Mouse (Mus musculus) hindbrain, embryonic 12.5 days (tissue): ENCODE results near the gene Usp24. TPM values are rescaled to one million over a fixed set of nuclear protein-coding genes. Genes with fewer than 3 reads are reported as not detected.

Source experiments
- ATAC-seq: fragments of 200-750 bp; cut with Nextera tagmentation; 2 replicates; pipeline ENCODE4 v1.8.0; 2017; ENCODE audit warnings: moderate TSS enrichment; ENCODE audit not compliant: low FRiP score
- H3K27ac ChIP-seq: fragments of 300-500 bp; sonication (generic); 2 replicates; pipeline ENCODE4 v1.5.1; 2016; ENCODE audit warnings: mild to moderate bottlenecking
- H3K27me3 ChIP-seq: fragments of 300-500 bp; sonication (generic); 2 replicates; pipeline ENCODE4 v1.6.1; 2016; ENCODE audit warnings: mild to moderate bottlenecking
- H3K36me3 ChIP-seq: fragments of 300-500 bp; sonication (generic); 2 replicates; pipeline ENCODE4 v1.6.1; 2016; ENCODE audit warnings: mild to moderate bottlenecking
- H3K4me1 ChIP-seq: fragments of 300-500 bp; sonication (generic); 2 replicates; pipeline ENCODE4 v1.6.1; 2016
- H3K4me2 ChIP-seq: fragments of 300-500 bp; sonication (generic); replicated peaks from 2 replicates; pipeline ENCODE4 v1.6.1; 2016; ENCODE audit warnings: mild to moderate bottlenecking
- H3K4me3 ChIP-seq: fragments of 300-500 bp; sonication (generic); 2 replicates; pipeline ENCODE4 v1.5.1; 2016; ENCODE audit warnings: mild to moderate bottlenecking
- H3K9ac ChIP-seq: fragments of 300-500 bp; sonication (generic); 2 replicates; pipeline ENCODE4 v1.6.1; 2016; ENCODE audit warnings: mild to moderate bottlenecking, moderate library complexity
- H3K9me3 ChIP-seq: fragments of 300-500 bp; sonication (generic); replicated peaks from 2 replicates; pipeline ENCODE4 v1.6.1; 2016; ENCODE audit warnings: mild to moderate bottlenecking
- WGBS: fragments of 180-500 bp; shearing (Covaris S2); methylation state at CpG from one replicate; pipeline ENCODE4 v1.1.7; 2016; 5-methylcytosine and 5-hydroxymethylcytosine counted together
- polyA plus RNA-seq: library from polyadenylated mRNA; unstranded; fragments of >200 nt; fragmentation: Nextera tagmentation; extraction: Ambion mirVana; gene quantifications from 2 replicates; pipeline ENCODE4 v1.2.1, GENCODE M21; 2016

Usp24 gene
- 10.8 and 12.7 TPM in 2 replicates for polyA plus RNA-seq

GRCm38 (mm10) chr4:106315921-106316350 is at the start of gene Usp24:
Gene Usp24, plus strand, starts transcription at chr4:106316213.
- peak within 1 kb of the TSS; percentile 71 for H3K4me2 ChIP-seq
- H3K9ac ChIP-seq, result peak within 1 kb of the TSS; percentile 95
- ATAC-seq, result peak; percentile 91
- WGBS, result 1% methylated on average over 50 of the region's 60 CpGs
- H3K27ac ChIP-seq, result peak within 1 kb of the TSS; percentile 97
- H3K36me3 ChIP-seq, result no peaks in the 10 kb centered on the region
- no peaks in the 10 kb centered on the region for H3K27me3 ChIP-seq
- H3K4me3 ChIP-seq, result peak within 1 kb of the TSS; percentile 96
- no peaks in the 10 kb centered on the region for H3K9me3 ChIP-seq
- H3K4me1 ChIP-seq, result peaks cover 26% of the 10 kb centered on the region

GRCm38 (mm10) chr4:106276937-106277336 is 39.1 kb upstream of the Usp24 start:
- no peak overlapping the region for H3K27ac ChIP-seq
- ATAC-seq, result no peak
- H3K4me2 ChIP-seq, result no peak overlapping the region
- no peaks in the 10 kb centered on the region for H3K4me1 ChIP-seq
- H3K9me3 ChIP-seq, result no peaks in the 10 kb centered on the region
- H3K4me3 ChIP-seq, result no peak overlapping the region
- no peaks in the 10 kb centered on the region for H3K27me3 ChIP-seq
- no peak overlapping the region for H3K9ac ChIP-seq
- WGBS, result 67% methylated on average over 2 of the region's 2 CpGs
- H3K36me3 ChIP-seq, result no peaks in the 10 kb centered on the region

- H3K4me2 ChIP-seq, result no peak overlapping the region
- H3K36me3 ChIP-seq, result no peaks in the 10 kb centered on the region
- no peak overlapping the region for H3K9ac ChIP-seq
- 43% methylated on average over 4 of the region's 4 CpGs for whole genome bisulfite sequencing
- H3K27me3 ChIP-seq, result no peaks in the 10 kb centered on the region
- no peak overlapping the region for H3K27ac ChIP-seq
- no peaks in the 10 kb centered on the region for H3K9me3 ChIP-seq
- H3K4me3 ChIP-seq, result no peak overlapping the region
- H3K4me1 ChIP-seq, result no peaks in the 10 kb centered on the region
- ATAC-seq, result no peak
Measured at GRCm38 (mm10) chr4:106279177-106279576, 36.8 kb upstream of the Usp24 start.

- WGBS, result 89% methylated on average over 2 of the region's 2 CpGs
- ATAC-seq, result no peak
- no peaks in the 10 kb centered on the region for H3K9me3 ChIP-seq
- H3K4me3 ChIP-seq, result no peak overlapping the region
- no peak overlapping the region for H3K4me2 ChIP-seq
- no peak overlapping the region for H3K9ac ChIP-seq
- H3K27me3 ChIP-seq, result no peaks in the 10 kb centered on the region
- H3K36me3 ChIP-seq, result no peaks in the 10 kb centered on the region
- no peak overlapping the region for H3K27ac ChIP-seq
- no peaks in the 10 kb centered on the region for H3K4me1 ChIP-seq
Measured at GRCm38 (mm10) chr4:106281128-106281491, 34.9 kb upstream of the Usp24 start.

- Histone ChIP-seq H3K36me3 (no peaks in the 10 kb centered on the region), H3K9ac (no peak overlapping the region), H3K4me1 (no peaks in the 10 kb centered on the region), H3K4me3 (no peak overlapping the region), H3K4me2 (no peak overlapping the region), H3K27ac (no peak overlapping the region), H3K9me3 (no peaks in the 10 kb centered on the region), H3K27me3 (no peaks in the 10 kb centered on the region)
- 72% methylated on average over 8 of the region's 8 CpGs for WGBS
- no peak for ATAC-seq
Measured at GRCm38 (mm10) chr4:106281492-106282122, 34.4 kb upstream of the Usp24 start.

- no peaks in the 10 kb centered on the region for H3K9me3 ChIP-seq
- no peak overlapping the region for H3K4me2 ChIP-seq
- H3K27me3 ChIP-seq, result no peaks in the 10 kb centered on the region
- H3K9ac ChIP-seq, result no peak overlapping the region
- no peaks in the 10 kb centered on the region for H3K36me3 ChIP-seq
- H3K4me3 ChIP-seq, result no peak overlapping the region
- no peaks in the 10 kb centered on the region for H3K4me1 ChIP-seq
- no peak overlapping the region for H3K27ac ChIP-seq
- no peak for ATAC-seq
- WGBS, result 83% methylated on average over 3 of the region's 3 CpGs
Measured at GRCm38 (mm10) chr4:106282123-106282510, 33.9 kb upstream of the Usp24 start.

- no peak overlapping the region for H3K4me3 ChIP-seq
Measured at GRCm38 (mm10) chr4:106286958-106287743, 28.9 kb upstream of the Usp24 start.

GRCm38 (mm10) chr4:106290201-106290600 is 25.8 kb upstream of the Usp24 start:
- Histone ChIP-seq H3K4me2 (no peak overlapping the region), H3K9me3 (no peaks in the 10 kb centered on the region), H3K27me3 (no peaks in the 10 kb centered on the region), H3K9ac (no peak overlapping the region), H3K36me3 (no peaks in the 10 kb centered on the region), H3K4me1 (no peaks in the 10 kb centered on the region), H3K4me3 (no peak overlapping the region), H3K27ac (no peak overlapping the region)
- ATAC-seq, result no peak
- 91% methylated on average over 2 of the region's 2 CpGs for WGBS

More at GRCm38 (mm10) chr4:106286958-106287743, 28.9 kb upstream of the Usp24 start:
- no peak overlapping the region for H3K4me2 ChIP-seq
- no peaks in the 10 kb centered on the region for H3K4me1 ChIP-seq
- no peak overlapping the region for H3K27ac ChIP-seq
- H3K9me3 ChIP-seq, result no peaks in the 10 kb centered on the region
- WGBS, result 79% methylated on average over 4 of the region's 4 CpGs
- no peaks in the 10 kb centered on the region for H3K27me3 ChIP-seq
- no peak overlapping the region for H3K9ac ChIP-seq
- H3K36me3 ChIP-seq, result no peaks in the 10 kb centered on the region
- no peak for ATAC-seq

- ATAC-seq, result no peak
- Histone ChIP-seq H3K4me3 (no peak overlapping the region), H3K4me2 (no peak overlapping the region), H3K9me3 (no peaks in the 10 kb centered on the region), H3K9ac (no peak overlapping the region), H3K27me3 (no peaks in the 10 kb centered on the region), H3K4me1 (no peaks in the 10 kb centered on the region), H3K27ac (no peak overlapping the region), H3K36me3 (no peaks in the 10 kb centered on the region)
- 85% methylated on average over 4 of the region's 4 CpGs for WGBS
Measured at GRCm38 (mm10) chr4:106292823-106293222, 23.2 kb upstream of the Usp24 start.

GRCm38 (mm10) chr4:106293378-106294090 is 22.5 kb upstream of the Usp24 start:
- Histone ChIP-seq H3K9ac (no peak overlapping the region), H3K4me1 (no peaks in the 10 kb centered on the region), H3K27ac (no peak overlapping the region), H3K9me3 (no peaks in the 10 kb centered on the region), H3K36me3 (no peaks in the 10 kb centered on the region), H3K4me2 (no peak overlapping the region), H3K27me3 (no peaks in the 10 kb centered on the region), H3K4me3 (no peak overlapping the region)
- WGBS, result 86% methylated on average over 6 of the region's 6 CpGs
- no peak for ATAC-seq

- Histone ChIP-seq H3K9ac (no peak overlapping the region), H3K27ac (no peak overlapping the region), H3K9me3 (no peaks in the 10 kb centered on the region), H3K4me2 (no peak overlapping the region), H3K4me1 (no peaks in the 10 kb centered on the region), H3K27me3 (no peaks in the 10 kb centered on the region), H3K36me3 (no peaks in the 10 kb centered on the region), H3K4me3 (no peak overlapping the region)
- no peak for ATAC-seq
- WGBS, result 66% methylated on average over 4 of the region's 4 CpGs
Measured at GRCm38 (mm10) chr4:106295696-106296095, 20.3 kb upstream of the Usp24 start.

- H3K27ac ChIP-seq, result no peak overlapping the region
- 88% methylated on average over 7 of the region's 7 CpGs for WGBS
- H3K4me2 ChIP-seq, result no peak overlapping the region
- ATAC-seq, result no peak
- no peaks in the 10 kb centered on the region for H3K27me3 ChIP-seq
- no peak overlapping the region for H3K4me3 ChIP-seq
- H3K9ac ChIP-seq, result no peak overlapping the region
- H3K36me3 ChIP-seq, result no peaks in the 10 kb centered on the region
- H3K9me3 ChIP-seq, result no peaks in the 10 kb centered on the region
- no peaks in the 10 kb centered on the region for H3K4me1 ChIP-seq
Measured at GRCm38 (mm10) chr4:106296412-106297086, 19.5 kb upstream of the Usp24 start.
